Mouse (Mus musculus) liver, embryonic 14.5 days (tissue): Measurements from ENCODE around the gene Psmd5.

Experiments used
- CTCF ChIP-seq: IDR thresholded peaks from 2 replicates; pipeline ENCODE4 v1.5.1; 2016; ENCODE audit warnings: antibody characterized with exemption, low read depth, control low read depth
- EP300 ChIP-seq: IDR thresholded peaks from 2 replicates; pipeline ENCODE4 v1.6.1; 2016; ENCODE audit warnings: antibody characterized with exemption, low read depth

GRCm38 (mm10) chr2:34870520-34871474, 4.0 kb downstream of the Psmd5 start:
- peak; percentile 96 for TF ChIP-seq EP300
- TF ChIP-seq CTCF = no peak
